Mouse (Mus musculus): ENCODE measurements around the gene Isg15. TPM values are rescaled to one million over a fixed set of nuclear protein-coding genes. Genes with fewer than 3 reads are reported as not detected.

Isg15 gene
- polyA plus RNA-seq (2014; fragmentation: Illumina TruSeq; extraction: RNeasy Lipid Tissue Mini Kit (QIAGEN cat#74804); ENCODE audit: low read depth, low replicate concordance) = 1.6 TPM

GRCm38 (mm10) chr4:156200623-156201475 lies at the start of gene Isg15:
Gene Isg15, minus strand, starts transcription at chr4:156200818.

GRCm38 (mm10) chr4:156235808-156236533 lies 35.4 kb upstream of the Isg15 start, which contains the start of gene Noc2l:
Gene Noc2l, plus strand, starts transcription at chr4:156236010.

GRCm38 (mm10) chr4:156234701-156235213 lies 34.1 kb upstream of the Isg15 start, which contains the start of gene Plekhn1:
Gene Plekhn1, minus strand, starts transcription at chr4:156234857.

GRCm38 (mm10) chr4:156215649-156216048 lies 15.0 kb upstream of the Isg15 start, which contains the start of gene Perm1:
Gene Perm1, plus strand, starts transcription at chr4:156215868.

GRCm38 (mm10) chr4:156203001-156203412 lies 2.4 kb upstream of the Isg15 start, which contains the start of gene AW011738:
Gene AW011738, plus strand, starts transcription at chr4:156203304.

GRCm38 (mm10) chr4:156197131-156197828 lies 3.3 kb downstream of the Isg15 start, which contains the start of gene Agrn:
Gene Agrn, minus strand, starts transcription at chr4:156197488.

Other genes with a start within 250 kb of the Isg15 start
- gene C1qtnf12, start 238.5 kb downstream of the Isg15 start, polyA plus RNA-seq (2014; fragmentation: Illumina TruSeq; extraction: RNeasy Lipid Tissue Mini Kit (QIAGEN cat#74804); ENCODE audit: low read depth, low replicate concordance) = not detected
- 1.3 TPM for gene B3galt6, start 208.2 kb downstream of the Isg15 start, polyA plus RNA-seq (2014; fragmentation: Illumina TruSeq; extraction: RNeasy Lipid Tissue Mini Kit (QIAGEN cat#74804); ENCODE audit: low read depth, low replicate concordance)
- gene Sdf4, start 207.9 kb downstream of the Isg15 start, polyA plus RNA-seq (2014; fragmentation: Illumina TruSeq; extraction: RNeasy Lipid Tissue Mini Kit (QIAGEN cat#74804); ENCODE audit: low read depth, low replicate concordance) = 98.4 TPM
- gene Tnfrsf4, start 187.0 kb downstream of the Isg15 start, polyA plus RNA-seq (2014; fragmentation: Illumina TruSeq; extraction: RNeasy Lipid Tissue Mini Kit (QIAGEN cat#74804); ENCODE audit: low read depth, low replicate concordance) = not detected
- not detected for gene Tnfrsf18, start 174.7 kb downstream of the Isg15 start, polyA plus RNA-seq (2014; fragmentation: Illumina TruSeq; extraction: RNeasy Lipid Tissue Mini Kit (QIAGEN cat#74804); ENCODE audit: low read depth, low replicate concordance)
- gene Ttll10, start 141.4 kb downstream of the Isg15 start, polyA plus RNA-seq (2014; fragmentation: Illumina TruSeq; extraction: RNeasy Lipid Tissue Mini Kit (QIAGEN cat#74804); ENCODE audit: low read depth, low replicate concordance) = not detected
- 1.2 TPM for gene 9430015G10Rik, start 90.8 kb downstream of the Isg15 start, polyA plus RNA-seq (2014; fragmentation: Illumina TruSeq; extraction: RNeasy Lipid Tissue Mini Kit (QIAGEN cat#74804); ENCODE audit: low read depth, low replicate concordance)
- gene Rnf223, start 70.3 kb downstream of the Isg15 start, polyA plus RNA-seq (2014; fragmentation: Illumina TruSeq; extraction: RNeasy Lipid Tissue Mini Kit (QIAGEN cat#74804); ENCODE audit: low read depth, low replicate concordance) = not detected
- gene Agrn, start 3.3 kb downstream of the Isg15 start, polyA plus RNA-seq (2014; fragmentation: Illumina TruSeq; extraction: RNeasy Lipid Tissue Mini Kit (QIAGEN cat#74804); ENCODE audit: low read depth, low replicate concordance) = 6.9 TPM
- 1.0 TPM for gene AW011738, start 2.5 kb upstream of the Isg15 start, polyA plus RNA-seq (2014; fragmentation: Illumina TruSeq; extraction: RNeasy Lipid Tissue Mini Kit (QIAGEN cat#74804); ENCODE audit: low read depth, low replicate concordance)
- not detected for gene Perm1, start 15.1 kb upstream of the Isg15 start, polyA plus RNA-seq (2014; fragmentation: Illumina TruSeq; extraction: RNeasy Lipid Tissue Mini Kit (QIAGEN cat#74804); ENCODE audit: low read depth, low replicate concordance)
- gene Plekhn1, start 34.0 kb upstream of the Isg15 start, polyA plus RNA-seq (2014; fragmentation: Illumina TruSeq; extraction: RNeasy Lipid Tissue Mini Kit (QIAGEN cat#74804); ENCODE audit: low read depth, low replicate concordance) = 0.90 TPM
- 4.3 TPM for gene Noc2l, start 35.2 kb upstream of the Isg15 start, polyA plus RNA-seq (2014; fragmentation: Illumina TruSeq; extraction: RNeasy Lipid Tissue Mini Kit (QIAGEN cat#74804); ENCODE audit: low read depth, low replicate concordance)
- not detected for gene Samd11, start 54.8 kb upstream of the Isg15 start, polyA plus RNA-seq (2014; fragmentation: Illumina TruSeq; extraction: RNeasy Lipid Tissue Mini Kit (QIAGEN cat#74804); ENCODE audit: low read depth, low replicate concordance)
- not detected for gene Vmn2r-ps159, start 130.3 kb upstream of the Isg15 start, polyA plus RNA-seq (2014; fragmentation: Illumina TruSeq; extraction: RNeasy Lipid Tissue Mini Kit (QIAGEN cat#74804); ENCODE audit: low read depth, low replicate concordance)